Mouse (Mus musculus): ENCODE data around the gene Sirt7. TPM values are rescaled to one million over a fixed set of nuclear protein-coding genes. Genes with fewer than 3 reads are reported as not detected.

Sirt7 gene
- total and polyA plus RNA-seq, 2 experiments from 2014 or later = 31.3 to 36.0 TPM

DNA sequence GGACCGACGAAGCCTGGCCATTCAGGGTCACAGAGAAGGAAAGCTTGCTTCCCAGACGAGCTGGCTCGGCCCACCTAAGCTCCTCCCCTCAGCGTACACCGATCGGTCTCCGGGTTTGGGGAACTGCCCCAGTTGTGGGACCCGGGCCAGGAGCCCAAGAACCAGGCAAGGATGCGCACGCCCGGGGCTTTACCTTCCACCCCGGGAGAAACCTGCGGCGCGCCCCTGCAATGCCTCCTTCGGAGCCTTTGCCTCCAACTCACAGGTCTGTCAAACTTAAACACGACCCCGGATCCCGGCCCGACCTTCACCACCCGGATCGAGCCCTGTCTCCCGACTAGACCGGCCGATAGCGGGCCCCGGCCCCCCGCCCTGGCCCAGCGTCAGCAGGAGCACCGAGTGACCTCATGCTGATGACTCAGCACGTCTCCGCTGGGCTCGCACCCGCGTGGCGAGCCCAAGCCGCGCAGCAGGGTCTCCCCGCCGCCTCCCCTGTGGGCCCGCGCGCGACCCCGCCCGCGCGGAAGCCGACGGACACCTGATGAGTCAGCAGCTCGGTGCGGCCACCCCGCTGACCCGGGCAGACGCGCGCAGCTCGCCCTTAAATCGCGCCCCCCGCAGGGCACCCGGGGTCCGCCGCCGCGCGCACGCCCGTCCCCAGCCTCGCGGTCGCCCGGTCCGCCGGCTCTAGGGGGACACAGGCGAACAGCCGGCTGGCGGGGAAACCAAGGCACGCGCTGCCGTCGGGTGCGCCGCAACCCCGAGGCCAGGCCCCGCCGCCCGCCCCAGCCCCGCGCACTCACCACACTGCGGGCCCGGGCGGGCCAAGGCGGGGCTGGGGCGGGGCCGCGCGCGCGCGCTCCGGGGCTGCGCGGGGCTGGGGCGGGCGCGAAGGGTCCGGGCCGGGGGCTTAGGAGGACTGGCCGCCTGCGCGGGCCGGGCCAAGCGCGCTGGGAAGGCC, 7.8 kb upstream of the Sirt7 start:
- H3K27ac ChIP-seq (ENCODE audit: low read depth, low read length) = peak overlapping the region; percentile 91
- H3K27me3 ChIP-seq (ENCODE audit: insufficient read depth, low read length) = no peaks in the 10 kb centered on the region
- peak; percentile 79 for ATAC-seq (ENCODE audit: low FRiP score)
- DNase-seq (ENCODE audit: low spot score) = peak; percentile 64
- WGBS = under 1% methylated on average over 96 of the region's 116 CpGs
- H3K4me2 ChIP-seq (ENCODE audit: low read depth, low read length, poor library complexity, severe bottlenecking) = peak overlapping the region; percentile 96
- peaks cover 5% of the 10 kb centered on the region for H3K4me1 ChIP-seq (ENCODE audit: insufficient read depth, low read length)
- no peaks in the 10 kb centered on the region for H3K9me3 ChIP-seq (ENCODE audit: low read length)
- peaks cover 17% of the 10 kb centered on the region for H3K36me3 ChIP-seq (ENCODE audit: insufficient read depth, low read length)
- peak overlapping the region; percentile 83 for H3K9ac ChIP-seq (replicated peaks; ENCODE audit: low read length, poor library complexity, severe bottlenecking)
- TF ChIP-seq CTCF (IDR thresholded peaks at IDR 0.05) = no peak
- H3K4me3 ChIP-seq (ENCODE audit: low read depth, low read length) = peak overlapping the region; percentile 89

GRCm38 (mm10) chr11:120631726-120632448, 6.8 kb upstream of the Sirt7 start:
- Histone ChIP-seq H3K36me3 (ENCODE audit: insufficient read depth, low read length) (peaks cover 25% of the 10 kb centered on the region), H3K9me3 (ENCODE audit: low read length) (no peaks in the 10 kb centered on the region), H3K4me3 (ENCODE audit: low read depth, low read length) (peak overlapping the region; percentile 89), H3K27ac (ENCODE audit: low read depth, low read length) (peak overlapping the region; percentile 91; the same call in 1 of the 2 replicates), H3K9ac (replicated peaks; ENCODE audit: low read length, poor library complexity, severe bottlenecking) (peak overlapping the region; percentile 83), H3K4me2 (ENCODE audit: low read depth, low read length, poor library complexity, severe bottlenecking) (peak overlapping the region; percentile 96), H3K4me1 (ENCODE audit: insufficient read depth, low read length) (peaks cover 5% of the 10 kb centered on the region), H3K27me3 (ENCODE audit: insufficient read depth, low read length) (no peaks in the 10 kb centered on the region)
- TF ChIP-seq CTCF (IDR thresholded peaks at IDR 0.05) = no peak
- DNase-seq (ENCODE audit: low spot score) = no peak
- 67% methylated on average over 4 of the region's 4 CpGs for WGBS
- ATAC-seq (ENCODE audit: low FRiP score) = no peak

DNA sequence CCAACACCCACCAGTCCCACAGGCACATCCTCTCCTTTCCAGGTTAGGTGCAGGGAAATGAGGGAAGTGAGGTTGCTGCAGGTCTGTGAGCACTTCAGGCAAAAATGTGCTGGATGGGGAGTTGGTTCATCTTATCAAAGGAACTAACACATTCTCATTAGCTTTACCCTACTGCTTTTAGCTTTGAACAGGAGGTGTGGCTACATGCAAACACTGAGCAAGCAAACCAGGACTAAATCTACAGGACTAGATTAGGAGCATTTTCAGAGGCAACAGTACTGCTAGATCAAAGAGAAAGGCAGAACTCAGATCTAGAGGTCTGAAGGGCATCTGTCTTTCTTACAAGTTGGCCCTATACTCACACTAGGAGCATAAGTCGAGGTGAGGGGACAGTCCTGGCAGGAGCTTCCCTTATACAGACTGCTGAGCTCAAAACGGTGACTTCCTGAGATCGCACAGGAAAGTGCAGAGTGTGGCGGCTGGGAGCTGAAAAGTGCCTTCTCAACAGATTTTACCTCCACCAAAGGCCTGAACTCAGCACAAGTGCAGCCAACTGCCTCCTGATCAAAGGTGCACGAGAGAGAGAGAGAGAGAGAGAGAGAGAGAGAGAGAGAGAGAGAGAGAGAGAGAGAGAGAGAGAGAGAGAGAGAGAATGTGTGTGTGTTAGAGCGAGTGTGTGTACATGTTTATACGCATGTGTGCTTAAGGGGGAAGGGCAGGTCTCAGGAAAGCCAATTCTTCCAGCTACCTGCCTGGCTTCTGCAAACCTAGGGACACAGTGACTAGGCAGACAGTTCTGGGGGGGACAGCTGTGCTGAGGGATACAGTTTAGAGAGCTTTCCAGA, 6.1 kb upstream of the Sirt7 start:
- 41% methylated on average over 7 of the region's 7 CpGs for WGBS
- no peak for ATAC-seq (ENCODE audit: low FRiP score)
- H3K4me3 ChIP-seq (ENCODE audit: low read depth, low read length) = 0 out of 2 replicates have a peak overlapping the region, but pooled peaks have one; percentile 89

DNA sequence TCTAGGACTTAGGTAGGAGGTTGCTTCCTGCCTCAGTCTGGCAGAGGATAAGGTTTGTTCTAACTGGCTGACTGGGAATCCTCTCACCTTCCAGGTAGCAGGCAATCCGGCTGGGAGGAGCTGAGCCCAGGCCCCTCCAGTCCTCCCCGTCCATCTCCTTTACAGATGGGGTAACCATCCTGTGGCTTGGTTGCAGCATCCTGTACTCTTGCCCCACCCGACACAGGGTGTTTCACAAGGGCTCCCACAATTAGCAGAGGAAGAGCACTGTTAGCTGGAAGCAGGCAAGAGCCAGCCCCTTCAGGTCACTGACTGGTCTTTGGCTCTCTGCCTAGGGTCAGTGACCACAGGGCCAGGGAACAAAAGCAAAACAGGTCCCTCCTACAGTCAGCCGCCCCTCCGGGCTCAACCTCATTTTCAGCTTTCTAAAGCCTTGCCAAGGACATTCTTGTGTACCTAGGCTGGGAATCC, 5.4 kb upstream of the Sirt7 start:
- H3K4me1 ChIP-seq (ENCODE audit: insufficient read depth, low read length) = peaks cover 5% of the 10 kb centered on the region
- H3K4me2 ChIP-seq (ENCODE audit: low read depth, low read length, poor library complexity, severe bottlenecking) = no peak overlapping the region
- H3K27me3 ChIP-seq (ENCODE audit: insufficient read depth, low read length) = no peaks in the 10 kb centered on the region
- no peak for ATAC-seq (ENCODE audit: low FRiP score)
- no peak overlapping the region; the same call in 1 of the 2 replicates for H3K27ac ChIP-seq (ENCODE audit: low read depth, low read length)
- no peak overlapping the region for H3K4me3 ChIP-seq (ENCODE audit: low read depth, low read length)
- TF ChIP-seq CTCF (IDR thresholded peaks at IDR 0.05) = no peak
- no peak for DNase-seq (ENCODE audit: low spot score)
- peaks cover 25% of the 10 kb centered on the region for H3K36me3 ChIP-seq (ENCODE audit: insufficient read depth, low read length)
- H3K9me3 ChIP-seq (ENCODE audit: low read length) = no peaks in the 10 kb centered on the region
- H3K9ac ChIP-seq (replicated peaks; ENCODE audit: low read length, poor library complexity, severe bottlenecking) = peak overlapping the region; percentile 39; the same call in 1 of the 2 replicates
- 37% methylated on average over 5 of the region's 5 CpGs for WGBS

More for the DNA sequence above, 6.1 kb upstream of the Sirt7 start:
- no peak for TF ChIP-seq CTCF (IDR thresholded peaks at IDR 0.05)
- no peak overlapping the region; the same call in 1 of the 2 replicates for H3K27ac ChIP-seq (ENCODE audit: low read depth, low read length)
- H3K4me2 ChIP-seq (ENCODE audit: low read depth, low read length, poor library complexity, severe bottlenecking) = peak overlapping the region; percentile 96; the same call in 1 of the 2 replicates
- H3K36me3 ChIP-seq (ENCODE audit: insufficient read depth, low read length) = peaks cover 25% of the 10 kb centered on the region
- H3K9ac ChIP-seq (replicated peaks; ENCODE audit: low read length, poor library complexity, severe bottlenecking) = peak overlapping the region; percentile 39; the same call in 1 of the 2 replicates
- H3K4me1 ChIP-seq (ENCODE audit: insufficient read depth, low read length) = peaks cover 5% of the 10 kb centered on the region
- no peaks in the 10 kb centered on the region for H3K27me3 ChIP-seq (ENCODE audit: insufficient read depth, low read length)
- no peak for DNase-seq (ENCODE audit: low spot score)
- H3K9me3 ChIP-seq (ENCODE audit: low read length) = no peaks in the 10 kb centered on the region

DNA sequence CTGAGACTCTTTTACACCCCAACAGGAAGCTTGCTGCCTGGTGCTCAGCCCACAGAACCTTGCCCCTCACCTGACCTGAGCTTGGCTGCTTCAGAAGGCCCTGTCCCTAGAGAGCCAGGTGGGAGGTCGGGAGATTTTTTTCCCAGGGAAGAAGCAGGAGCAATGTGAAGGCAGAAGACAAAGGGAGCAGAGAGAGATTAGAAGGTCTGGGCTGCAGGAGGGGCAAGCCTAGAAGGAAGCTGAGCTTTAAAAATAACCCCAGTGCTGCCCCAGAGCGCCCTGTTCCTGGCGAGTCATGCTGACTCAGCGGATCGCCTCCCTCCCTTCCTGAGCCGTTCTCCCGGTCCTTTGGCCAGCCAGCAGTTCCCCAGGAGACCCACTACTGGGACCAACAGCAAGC, 4.9 kb upstream of the Sirt7 start:
- H3K4me1 ChIP-seq (ENCODE audit: insufficient read depth, low read length) = peaks cover 8% of the 10 kb centered on the region
- no peak overlapping the region for H3K27ac ChIP-seq (ENCODE audit: low read depth, low read length)
- no peak overlapping the region for H3K9ac ChIP-seq (replicated peaks; ENCODE audit: low read length, poor library complexity, severe bottlenecking)
- no peak for TF ChIP-seq CTCF (IDR thresholded peaks at IDR 0.05)
- 32% methylated on average over 7 of the region's 7 CpGs for WGBS
- H3K27me3 ChIP-seq (ENCODE audit: insufficient read depth, low read length) = no peaks in the 10 kb centered on the region
- no peak for DNase-seq (ENCODE audit: low spot score)
- no peak overlapping the region for H3K4me2 ChIP-seq (ENCODE audit: low read depth, low read length, poor library complexity, severe bottlenecking)
- H3K4me3 ChIP-seq (ENCODE audit: low read depth, low read length) = no peak overlapping the region
- no peaks in the 10 kb centered on the region for H3K9me3 ChIP-seq (ENCODE audit: low read length)
- peaks cover 25% of the 10 kb centered on the region for H3K36me3 ChIP-seq (ENCODE audit: insufficient read depth, low read length)
- no peak for ATAC-seq (ENCODE audit: low FRiP score)
